Mouse (Mus musculus) neural tube, embryonic 11.5 days (tissue): Measurements from ENCODE around the gene Thsd7a. TPM values are rescaled to one million over a fixed set of nuclear protein-coding genes. Genes with fewer than 3 reads are reported as not detected.

Source experiments
- ATAC-seq: fragments of 200-750 bp; cut with Nextera tagmentation; 2 replicates; pipeline ENCODE4 v1.8.0; 2017; ENCODE audit warnings: moderate number of reproducible peaks, mild to moderate bottlenecking, moderate TSS enrichment, moderate library complexity; ENCODE audit not compliant: insufficient read depth, low FRiP score, low TSS enrichment
- DNase-seq: peaks from one replicate; pipeline ENCODE4 v3.0.0-alpha.2; 2015; ENCODE audit warnings: low spot score
- H3K27ac ChIP-seq: fragments of 300-500 bp; sonication (generic); 2 replicates; pipeline ENCODE4 v1.5.1; 2014; ENCODE audit warnings: low read depth, mild to moderate bottlenecking, low read length
- H3K27me3 ChIP-seq: fragments of 300-500 bp; sonication (generic); 2 replicates; pipeline ENCODE4 v1.6.1; 2014; ENCODE audit warnings: mild to moderate bottlenecking, low read length, mixed read lengths; ENCODE audit not compliant: control insufficient read depth, insufficient read depth
- H3K36me3 ChIP-seq: fragments of 300-500 bp; sonication (generic); 2 replicates; pipeline ENCODE4 v1.6.1; 2014; ENCODE audit warnings: mild to moderate bottlenecking, low read length, moderate library complexity, mixed read lengths; ENCODE audit not compliant: control insufficient read depth, insufficient read depth
- H3K4me1 ChIP-seq: fragments of 300-500 bp; sonication (generic); 2 replicates; pipeline ENCODE4 v1.6.1; 2014; ENCODE audit warnings: low read length, mixed read lengths; ENCODE audit not compliant: control insufficient read depth, insufficient read depth
- H3K4me2 ChIP-seq: fragments of 300-500 bp; sonication (generic); 2 replicates; pipeline ENCODE4 v1.6.1; 2014; ENCODE audit warnings: low read depth, mild to moderate bottlenecking, moderate library complexity
- H3K4me3 ChIP-seq: fragments of 300-500 bp; sonication (generic); 2 replicates; pipeline ENCODE4 v1.5.1; 2014; ENCODE audit warnings: low read depth, low read length
- H3K9ac ChIP-seq: fragments of 300-500 bp; sonication (generic); 2 replicates; pipeline ENCODE4 v1.6.1; 2014; ENCODE audit warnings: mild to moderate bottlenecking, low read length
- H3K9me3 ChIP-seq: fragments of 300-500 bp; sonication (generic); 2 replicates; pipeline ENCODE4 v1.6.1; 2016; ENCODE audit warnings: low read length; ENCODE audit not compliant: control insufficient read depth
- whole genome bisulfite sequencing: fragments of 180-500 bp; shearing (Covaris S2); extraction: QIAGEN DNeasy Blood & Tissue Kit; methylation state at CpG from one replicate; pipeline ENCODE4 v1.1.7; 2014; 5-methylcytosine and 5-hydroxymethylcytosine counted together
- polyA plus RNA-seq: library from polyadenylated mRNA; unstranded; fragments of >200 nt; fragmentation: Nextera tagmentation; extraction: Ambion mirVana; gene quantifications from 2 replicates; pipeline ENCODE4 v1.2.1, GENCODE M21; 2014

Gene Thsd7a
- polyA plus RNA-seq, 1 experiment from 2014 or later = 21.0 TPM

DNA sequence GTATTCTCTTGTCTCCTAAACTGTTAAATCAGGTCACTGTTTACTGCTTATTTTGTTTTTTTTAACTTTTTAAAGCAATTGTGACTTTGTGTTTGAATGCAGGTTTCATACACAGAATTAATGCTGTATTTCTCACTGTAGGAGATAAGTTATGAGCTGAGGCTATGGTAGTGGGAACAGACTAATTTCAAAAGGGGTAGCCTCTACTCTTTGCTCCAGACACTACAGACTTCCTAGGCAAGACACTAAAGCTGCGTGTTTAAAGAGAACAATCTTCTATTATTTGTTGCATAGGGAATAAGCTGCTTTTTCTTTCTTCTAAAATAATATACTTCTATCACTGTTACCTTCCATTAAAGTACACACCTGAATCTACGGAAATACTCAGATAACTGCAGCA is 368.5 kb downstream of the Thsd7a start:
- WGBS = 91% methylated on average over 2 of the region's 2 CpGs
- Histone ChIP-seq H3K4me2 (no peak overlapping the region), H3K9me3 (no peaks in the 10 kb centered on the region), H3K9ac (no peak overlapping the region), H3K27ac (no peak overlapping the region), H3K4me1 (no peaks in the 10 kb centered on the region), H3K4me3 (no peak overlapping the region), H3K27me3 (no peaks in the 10 kb centered on the region), H3K36me3 (no peaks in the 10 kb centered on the region)
- no peak for DNase-seq
- no peak for ATAC-seq

GRCm38 (mm10) chr6:12358737-12359136 is 390.5 kb downstream of the Thsd7a start:
- H3K4me2 ChIP-seq = no peak overlapping the region
- ATAC-seq = no peak
- H3K4me3 ChIP-seq = no peak overlapping the region
- no peaks in the 10 kb centered on the region for H3K4me1 ChIP-seq
- H3K9ac ChIP-seq = no peak overlapping the region
- no peaks in the 10 kb centered on the region for H3K9me3 ChIP-seq
- H3K36me3 ChIP-seq = no peaks in the 10 kb centered on the region
- 42% methylated on average over 2 of the region's 2 CpGs for WGBS
- no peaks in the 10 kb centered on the region for H3K27me3 ChIP-seq
- no peak overlapping the region for H3K27ac ChIP-seq
- no peak for DNase-seq

DNA sequence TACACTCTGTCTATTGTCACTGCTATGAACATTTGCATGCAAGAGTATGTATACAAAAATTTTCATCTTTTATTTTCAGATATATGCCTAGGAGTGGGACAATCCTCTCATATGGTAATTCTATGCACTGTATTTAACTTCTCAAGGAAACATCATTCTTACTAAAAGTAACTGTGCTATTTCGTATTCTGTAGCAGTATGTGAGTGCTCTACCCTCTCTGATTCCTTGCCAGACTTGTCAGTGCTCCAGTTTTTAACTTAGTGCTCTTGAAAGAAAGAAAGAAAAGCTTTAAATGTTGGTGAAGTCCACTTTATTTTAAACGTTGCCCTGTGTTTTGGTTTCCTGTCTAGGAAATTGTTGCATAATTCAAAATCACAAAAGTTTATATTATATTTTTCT is 395.6 kb downstream of the Thsd7a start:
- WGBS = 78% methylated on average over 2 of the region's 2 CpGs
- Histone ChIP-seq H3K27me3 (no peaks in the 10 kb centered on the region), H3K4me3 (no peak overlapping the region), H3K36me3 (no peaks in the 10 kb centered on the region), H3K9ac (no peak overlapping the region), H3K4me1 (no peaks in the 10 kb centered on the region), H3K4me2 (no peak overlapping the region), H3K9me3 (no peaks in the 10 kb centered on the region), H3K27ac (no peak overlapping the region)
- DNase-seq = no peak
- no peak for ATAC-seq

GRCm38 (mm10) chr6:12352165-12352719 is 397.0 kb downstream of the Thsd7a start:
- Histone ChIP-seq H3K36me3 (no peaks in the 10 kb centered on the region), H3K9me3 (no peaks in the 10 kb centered on the region), H3K4me1 (no peaks in the 10 kb centered on the region), H3K9ac (no peak overlapping the region), H3K4me2 (no peak overlapping the region), H3K27me3 (no peaks in the 10 kb centered on the region), H3K27ac (no peak overlapping the region), H3K4me3 (no peak overlapping the region)
- 80% methylated on average over 9 of the region's 9 CpGs for WGBS
- DNase-seq (no peak), ATAC-seq (no peak)

- no peak overlapping the region for H3K4me2 ChIP-seq
- H3K4me1 ChIP-seq = no peaks in the 10 kb centered on the region
- ATAC-seq (no peak), DNase-seq (no peak)
- no peaks in the 10 kb centered on the region for H3K36me3 ChIP-seq
- 65% methylated on average over 5 of the region's 5 CpGs for WGBS
- H3K9ac ChIP-seq = no peak overlapping the region
- no peaks in the 10 kb centered on the region for H3K27me3 ChIP-seq
- H3K9me3 ChIP-seq = no peaks in the 10 kb centered on the region
- H3K4me3 ChIP-seq = no peak overlapping the region
- H3K27ac ChIP-seq = no peak overlapping the region
These were observed 398.5 kb downstream of the Thsd7a start for GRCm38 (mm10) chr6:12350753-12351152.

GRCm38 (mm10) chr6:12349105-12349759 is 400.0 kb downstream of the Thsd7a start:
- Histone ChIP-seq H3K9ac (no peak overlapping the region), H3K9me3 (no peaks in the 10 kb centered on the region), H3K27me3 (no peaks in the 10 kb centered on the region), H3K27ac (no peak overlapping the region), H3K4me3 (no peak overlapping the region), H3K4me1 (no peaks in the 10 kb centered on the region), H3K4me2 (no peak overlapping the region), H3K36me3 (no peaks in the 10 kb centered on the region)
- no peak; the same call in 1 of the 2 replicates for ATAC-seq
- no peak for DNase-seq
- 75% methylated on average over 3 of the region's 3 CpGs for WGBS

GRCm38 (mm10) chr6:12348667-12349066 is 400.5 kb downstream of the Thsd7a start:
- Histone ChIP-seq H3K4me2 (no peak overlapping the region), H3K36me3 (no peaks in the 10 kb centered on the region), H3K9ac (no peak overlapping the region), H3K4me1 (no peaks in the 10 kb centered on the region), H3K27ac (no peak overlapping the region), H3K9me3 (no peaks in the 10 kb centered on the region), H3K4me3 (no peak overlapping the region), H3K27me3 (no peaks in the 10 kb centered on the region)
- no peak for ATAC-seq
- no peak for DNase-seq

- 66% methylated on average over 14 of the region's 14 CpGs for WGBS
- H3K9me3 ChIP-seq = no peaks in the 10 kb centered on the region
- no peak overlapping the region for H3K27ac ChIP-seq
- peak; percentile 39; the same call in 1 of the 2 replicates for ATAC-seq
- no peak overlapping the region for H3K9ac ChIP-seq
- no peak overlapping the region for H3K4me3 ChIP-seq
- H3K4me2 ChIP-seq = no peak overlapping the region
- no peaks in the 10 kb centered on the region for H3K36me3 ChIP-seq
- no peak for DNase-seq
- H3K4me1 ChIP-seq = no peaks in the 10 kb centered on the region
- H3K27me3 ChIP-seq = no peaks in the 10 kb centered on the region
These were observed 412.3 kb downstream of the Thsd7a start for GRCm38 (mm10) chr6:12336590-12337584.
